Mouse (Mus musculus) midbrain, embryonic 10.5 days (tissue): ENCODE measurements around the gene Nrd1. TPM values are rescaled to one million over a fixed set of nuclear protein-coding genes. Genes with fewer than 3 reads are reported as not detected.

Experiments used
- DNase-seq: peaks from one replicate; pipeline ENCODE4 v3.0.0-alpha.2; 2017; ENCODE audit warnings: low spot score
- H3K27ac ChIP-seq: fragments of 300-500 bp; sonication (generic); replicated peaks from 2 replicates; pipeline ENCODE4 v1.5.1; 2016; ENCODE audit warnings: mild to moderate bottlenecking
- H3K27me3 ChIP-seq: fragments of 300-500 bp; sonication (generic); 2 replicates; pipeline ENCODE4 v1.6.1; 2016; ENCODE audit warnings: low read depth, mild to moderate bottlenecking; ENCODE audit not compliant: poor library complexity, severe bottlenecking
- H3K36me3 ChIP-seq: fragments of 300-500 bp; sonication (generic); 2 replicates; pipeline ENCODE4 v1.6.1; 2016; ENCODE audit warnings: mild to moderate bottlenecking, moderate library complexity
- H3K4me1 ChIP-seq: fragments of 300-500 bp; sonication (generic); 2 replicates; pipeline ENCODE4 v1.6.1; 2016
- H3K4me3 ChIP-seq: fragments of 300-500 bp; sonication (generic); 2 replicates; pipeline ENCODE4 v1.5.1; 2016; ENCODE audit warnings: mild to moderate bottlenecking, moderate library complexity
- H3K9me3 ChIP-seq: fragments of 300-500 bp; sonication (generic); replicated peaks from 2 replicates; pipeline ENCODE4 v1.6.1; 2016; ENCODE audit warnings: mild to moderate bottlenecking
- WGBS: fragments of 180-500 bp; shearing (Covaris S2); methylation state at CpG from one replicate; pipeline ENCODE4 v1.1.7; 2016; 5-methylcytosine and 5-hydroxymethylcytosine counted together
- microRNA counts: library from miRNA; unstranded; fragments of <30 nt; microRNA quantifications from one replicate; lab custom pipeline; 2017
- microRNA-seq: library from miRNA; unstranded; fragments of <30 nt; microRNA quantifications from one replicate; pipeline ENCODE4, GENCODE M21; 2017
- polyA plus RNA-seq: library from polyadenylated mRNA; unstranded; fragments of >200 nt; fragmentation: Nextera tagmentation; extraction: Ambion mirVana; gene quantifications from 2 replicates; pipeline ENCODE4 v1.2.1, GENCODE M21; 2016

Nrd1 gene
- polyA plus RNA-seq, 1 experiment from 2014 or later = 68.3 TPM

GRCm38 (mm10) chr4:109109012-109109411, 108.6 kb downstream of the Nrd1 start:
- no peak overlapping the region for H3K27ac ChIP-seq
- no peak overlapping the region for H3K4me3 ChIP-seq
- WGBS = 87% methylated on average over 6 of the region's 6 CpGs
- DNase-seq = no peak
- H3K36me3 ChIP-seq = no peaks in the 10 kb centered on the region
- peaks cover 12% of the 10 kb centered on the region for H3K4me1 ChIP-seq
- H3K27me3 ChIP-seq = no peaks in the 10 kb centered on the region
- H3K9me3 ChIP-seq = no peaks in the 10 kb centered on the region

- H3K4me1 ChIP-seq = peaks cover 14% of the 10 kb centered on the region
- DNase-seq = no peak
- H3K27me3 ChIP-seq = no peaks in the 10 kb centered on the region
- no peaks in the 10 kb centered on the region for H3K36me3 ChIP-seq
- H3K4me3 ChIP-seq = no peak overlapping the region
- H3K9me3 ChIP-seq = no peaks in the 10 kb centered on the region
- H3K27ac ChIP-seq = no peak overlapping the region
- WGBS = 93% methylated on average over 10 of the region's 10 CpGs
Observed at GRCm38 (mm10) chr4:109109686-109110085, 109.2 kb downstream of the Nrd1 start.

- H3K36me3 ChIP-seq = no peaks in the 10 kb centered on the region
- H3K4me1 ChIP-seq = peaks cover 14% of the 10 kb centered on the region
- H3K27me3 ChIP-seq = no peaks in the 10 kb centered on the region
- WGBS = 92% methylated on average over 2 of the region's 2 CpGs
- no peak overlapping the region for H3K27ac ChIP-seq
- no peak overlapping the region for H3K4me3 ChIP-seq
- no peak for DNase-seq
- H3K9me3 ChIP-seq = no peaks in the 10 kb centered on the region
Observed at GRCm38 (mm10) chr4:109110978-109111377, 110.5 kb downstream of the Nrd1 start.

MicroRNAs within 50 kb of the gene (microRNA counts, 519-probe panel; counts per million panel counts)
- microRNA mmu-miR-761 (lab: Ali Mortazavi, UCI) = not detected

Small RNAs within 50 kb of the gene (microRNA-seq; reads per million reads assigned to microRNA genes)
- not detected for gene Mir761

Other genes with a start within 250 kb of the Nrd1 start
- gene Zfyve9, start 219.9 kb upstream of the Nrd1 start, polyA plus RNA-seq = 3.9 and 4.5 TPM in 2 replicates
- 213 and 242 TPM in 2 replicates for gene Btf3l4, start 167.0 kb upstream of the Nrd1 start, polyA plus RNA-seq
- 93.5 and 102 TPM in 2 replicates for gene Txndc12, start 166.1 kb upstream of the Nrd1 start, polyA plus RNA-seq
- gene Kti12, start 152.9 kb upstream of the Nrd1 start, polyA plus RNA-seq = 53.4 and 62.2 TPM in 2 replicates
- gene A730015C16Rik, start 152.0 kb upstream of the Nrd1 start, polyA plus RNA-seq = 1.5 and 1.8 TPM in 2 replicates
- gene Rab3b, start 121.6 kb upstream of the Nrd1 start, polyA plus RNA-seq = 32.6 and 32.8 TPM in 2 replicates
- 58.3 and 65.6 TPM in 2 replicates for gene Osbpl9, start 201.6 kb downstream of the Nrd1 start, polyA plus RNA-seq
- 0.07 and 0.27 TPM in 2 replicates for gene Calr4, start 233.8 kb downstream of the Nrd1 start, polyA plus RNA-seq